In genomic region chr15:77476693-77477092, GRCm38 (mm10) we compare ENCODE assay signal across 10 mouse cellular contexts. TPM values are rescaled to one million over a fixed set of nuclear protein-coding genes. Genes with fewer than 3 reads are reported as not detected.
"Had no signal": no experiment of that assay in that cellular context is flagged by ENCODE, and none has a peak within 500 bp of the region (broad histone marks: within the 10 kb centered on the region; RNA-seq: fewer than 3 reads in every experiment).

Apol10a (plus strand) TSS chr15:77477047.

RNA-seq across cellular contexts. Expression of gene Apol10a, which starts in this region (rescaled TPM):
- total RNA-seq: neutrophil, adult 5-6 weeks had no signal
- polyA plus RNA-seq: neural tube, embryonic 12.5 days; neural tube, embryonic 13.5 days; neural tube, embryonic 14.5 days; neural tube, embryonic 15.5 days; stomach, embryonic 14.5 days; stomach, embryonic 16.5 days; stomach, postnatal 0 days; thymus, adult 2 months; urinary bladder, adult 2 months had no signal
